In the genomic region with DNA sequence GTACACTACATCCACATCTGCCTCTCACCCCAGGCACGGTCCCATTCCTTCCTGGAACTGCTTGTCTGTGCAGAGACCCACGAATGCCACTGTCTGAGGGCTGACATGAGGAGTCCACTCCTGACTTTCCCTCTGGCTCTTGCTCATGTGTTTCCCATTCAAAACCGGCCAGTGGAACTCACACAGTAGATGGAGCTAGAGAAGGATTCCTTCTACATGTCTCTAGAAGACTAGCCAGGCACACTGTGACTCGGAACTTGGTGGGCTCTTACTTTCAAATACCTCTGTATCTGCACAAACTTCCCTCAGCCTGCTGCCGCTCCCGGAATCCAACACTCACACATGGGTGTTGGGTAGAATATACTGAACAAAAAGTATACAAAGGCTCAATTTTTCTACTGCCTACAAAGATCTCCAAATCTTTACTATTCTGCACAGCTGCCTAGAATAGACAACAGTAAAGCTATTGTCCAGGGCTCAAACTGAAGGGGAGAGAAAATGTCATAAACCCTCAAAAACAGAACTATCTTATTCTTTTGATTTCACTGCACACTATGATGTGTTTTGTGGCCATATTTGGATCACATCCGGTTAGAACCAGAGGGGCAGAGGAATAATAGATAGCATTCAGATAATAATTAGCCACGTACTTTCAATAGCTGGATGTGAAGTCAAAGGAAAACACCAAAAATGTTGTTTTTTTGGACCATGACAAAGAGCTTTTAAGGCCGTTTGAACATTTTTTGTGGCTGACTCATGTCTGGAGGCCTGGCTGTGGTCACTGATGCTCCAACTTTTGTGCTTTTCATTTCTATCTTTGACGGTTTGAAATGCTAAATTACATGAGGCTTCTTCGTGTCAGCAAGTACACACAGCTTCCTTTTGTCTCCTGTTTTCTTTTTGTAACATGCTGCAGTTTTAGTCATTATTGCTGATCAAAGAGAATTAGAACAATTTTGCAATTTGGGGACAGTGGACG, we compare ENCODE assay signal across 21 mouse cellular contexts.
DNase-seq lines count a peak whose midpoint lies in the region; ATAC-seq and TF ChIP-seq lines count a peak whose summit lies in the region.
"Had no signal": no experiment of that assay in that cellular context is flagged by ENCODE, and none has a peak within 500 bp of the region (broad histone marks: within the 10 kb centered on the region; RNA-seq: fewer than 3 reads in every experiment).

No protein-coding gene starts in this region.

- peak; percentile 2 to 5 for DNase-seq in adrenal gland, postnatal 36 days
- no peak for DNase-seq in adrenal gland, postnatal 25 days
- DNase-seq in heart, postnatal 25 days (ENCODE audit: low spot score): no peak
- peak; percentile 47 for DNase-seq in 3134 (ENCODE audit: extremely low read depth, insufficient read length, low spot score)
- DNase-seq in brain, adult 2 months (ENCODE audit: low read depth, low spot score): peak; percentile 79
- DNase-seq in testis, postnatal 14 days (ENCODE audit: low spot score): no peak
- no peak for DNase-seq in lung, adult 2 months
- DNase-seq: adrenal gland, postnatal 14 days; cerebellum, adult 8-10 months; gastrocnemius, postnatal 14 days; kidney, adult 18-20 months; thymus, adult 18-20 months; thymus, postnatal 4 days had no signal

- no peak for TF ChIP-seq POLR2A in lung, adult 2 months (IDR thresholded peaks at IDR 0.05; ENCODE audit: borderline replicate concordance, extremely low read depth, low read depth, low read length)

- H3K27ac ChIP-seq in heart, embryonic 13.5 days (replicated peaks): 0 out of 2 replicates have a peak overlapping the region, but pooled peaks have one; percentile 3
- H3K27ac ChIP-seq: embryonic facial prominence, embryonic 15.5 days; forebrain, embryonic 13.5 days; hindbrain, embryonic 12.5 days; kidney, postnatal 0 days; liver, embryonic 14.5 days; neural tube, embryonic 12.5 days had no signal

- no peak overlapping the region for H3K4me3 ChIP-seq in heart, embryonic 13.5 days
- no peak overlapping the region for H3K4me3 ChIP-seq in lung, adult 2 months (replicated peaks; ENCODE audit: extremely low read depth, low read depth, low read length)
- H3K4me3 ChIP-seq: embryonic facial prominence, embryonic 15.5 days; forebrain, embryonic 13.5 days; hindbrain, embryonic 12.5 days; neural tube, embryonic 12.5 days had no signal

- H3K9ac ChIP-seq in heart, embryonic 13.5 days: no peak overlapping the region
- H3K9ac ChIP-seq: embryonic facial prominence, embryonic 15.5 days; forebrain, embryonic 13.5 days; hindbrain, embryonic 12.5 days; liver, embryonic 14.5 days; neural tube, embryonic 12.5 days had no signal

- intact Hi-C loops in heart, postnatal 25 days (cut with DNase I): no loop called here

- no peaks in the 10 kb centered on the region for H3K4me1 ChIP-seq in heart, embryonic 13.5 days
- no peaks in the 10 kb centered on the region for H3K4me1 ChIP-seq in lung, adult 2 months (ENCODE audit: control insufficient read depth, insufficient read depth, low read length)
- H3K4me1 ChIP-seq: embryonic facial prominence, embryonic 15.5 days; forebrain, embryonic 13.5 days; hindbrain, embryonic 12.5 days; neural tube, embryonic 12.5 days had no signal

- no peak overlapping the region for H3K4me2 ChIP-seq in heart, embryonic 13.5 days
- H3K4me2 ChIP-seq: embryonic facial prominence, embryonic 15.5 days; forebrain, embryonic 13.5 days; hindbrain, embryonic 12.5 days; midbrain, embryonic 11.5 days; neural tube, embryonic 12.5 days had no signal

- H3K9me3 ChIP-seq in heart, embryonic 13.5 days: no peaks in the 10 kb centered on the region
- H3K9me3 ChIP-seq: embryonic facial prominence, embryonic 15.5 days; forebrain, embryonic 13.5 days; hindbrain, embryonic 12.5 days; neural tube, embryonic 12.5 days had no signal

- no peak for TF ChIP-seq CTCF in lung, adult 2 months (IDR thresholded peaks at IDR 0.05; ENCODE audit: insufficient read depth, low read length)

- ATAC-seq in heart, embryonic 13.5 days (ENCODE audit: extremely low read depth, insufficient number of reproducible peaks, low FRiP score, low TSS enrichment): no peak
- ATAC-seq: forebrain, embryonic 13.5 days had no signal

- H3K27me3 ChIP-seq in heart, embryonic 13.5 days (replicated peaks): no peaks in the 10 kb centered on the region
- H3K27me3 ChIP-seq: embryonic facial prominence, embryonic 15.5 days; forebrain, embryonic 13.5 days; neural tube, embryonic 12.5 days had no signal

- H3K36me3 ChIP-seq in heart, embryonic 13.5 days: no peaks in the 10 kb centered on the region
- H3K36me3 ChIP-seq: embryonic facial prominence, embryonic 15.5 days; hindbrain, embryonic 12.5 days; neural tube, embryonic 12.5 days had no signal

- 56% methylated on average over 12 of the region's 12 CpGs for WGBS in heart, embryonic 13.5 days
- 65% methylated on average over 12 of the region's 12 CpGs for WGBS in lung, adult 2 months

Comparison
In these comparisons a context has a peak if more than half of its experiments do, and no peak if none do; other contexts are left out.
1. DNase-seq: peak in adrenal gland, postnatal 36 days (2 of 2), 3134 (single experiment) and brain, adult 2 months (single experiment); none in adrenal gland, postnatal 25 days (single experiment), heart, postnatal 25 days (single experiment), testis, postnatal 14 days (single experiment) and lung, adult 2 months (single experiment).